Mouse (Mus musculus): ENCODE measurements around the gene Asic1. TPM values are rescaled to one million over a fixed set of nuclear protein-coding genes. Genes with fewer than 3 reads are reported as not detected.

Gene Asic1
- total RNA-seq (2014; rRNA removed) (not detected in 2 replicates), polyA plus RNA-seq (2012; rRNA removed) (0.16 TPM in 1 of 2 replicates, not detected in the other)

DNA sequence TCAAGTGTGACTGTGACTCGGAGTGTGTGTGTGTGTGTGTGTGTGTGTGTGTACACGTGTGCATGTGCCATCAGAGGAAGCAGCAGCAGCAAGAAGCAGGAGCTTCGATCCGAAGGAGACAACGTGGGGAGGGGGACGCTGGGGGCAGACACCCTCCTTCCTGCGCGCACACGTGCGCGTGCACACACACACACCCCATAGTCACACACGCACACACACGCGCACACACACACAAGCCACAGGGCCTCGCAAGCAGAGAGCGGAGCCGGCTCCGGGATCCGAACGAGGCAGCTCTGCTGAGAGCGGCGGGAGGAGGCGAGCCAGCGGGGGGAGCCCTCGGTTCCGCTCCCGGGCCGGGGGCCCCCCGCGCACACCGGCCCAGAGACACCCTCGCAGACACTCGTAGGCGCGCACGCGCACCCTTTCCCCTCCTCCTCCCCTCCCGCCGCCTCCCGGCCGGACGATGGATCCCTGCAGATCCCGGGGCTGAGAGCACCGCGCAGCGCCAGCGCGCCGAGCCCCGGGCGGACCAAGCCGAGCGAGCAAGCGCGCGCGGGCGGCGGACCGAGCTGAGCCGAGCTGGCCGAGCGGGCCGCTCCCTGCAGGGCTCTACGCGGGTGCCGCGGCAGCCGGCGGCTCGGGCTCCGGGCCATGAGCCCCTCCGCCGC, at the start of gene Asic1:
TSS of gene Asic1 (plus strand) at position 215 of the 668 bp plus-strand sequence.
- Histone ChIP-seq H3K9ac (ENCODE audit: low read depth, low read length) (no peak within 1 kb of the TSS), H3K4me1 (ENCODE audit: control insufficient read depth, insufficient read depth, low read length) (no peaks in the 10 kb centered on the region), H3K4me3 (ENCODE audit: insufficient read depth, low read depth, low read length) (peak within 1 kb of the TSS; percentile 25; the same call in 1 of the 2 replicates), H3K27ac (replicated peaks; ENCODE audit: insufficient read depth, low read depth, low read length) (no peak within 1 kb of the TSS), H3K27me3 (ENCODE audit: control insufficient read depth, insufficient read depth, low read length) (peaks cover 17% of the 10 kb centered on the region), H3K36me3 (ENCODE audit: control insufficient read depth, insufficient read depth, low read length) (no peaks in the 10 kb centered on the region), H3K79me2 (ENCODE audit: control insufficient read depth, insufficient read depth, low read length) (no peaks in the 10 kb centered on the region)
- 2% methylated on average over 65 of the region's 74 CpGs for WGBS
- no peak for DNase-seq (ENCODE audit: extremely low read depth, low read depth, low spot score)
- TF ChIP-seq POLR2A (IDR thresholded peaks at IDR 0.05; ENCODE audit: extremely low read depth, insufficient read depth, low read length) (no peak), CTCF (IDR thresholded peaks at IDR 0.05; ENCODE audit: low read depth, low read length) (no peak)

DNA sequence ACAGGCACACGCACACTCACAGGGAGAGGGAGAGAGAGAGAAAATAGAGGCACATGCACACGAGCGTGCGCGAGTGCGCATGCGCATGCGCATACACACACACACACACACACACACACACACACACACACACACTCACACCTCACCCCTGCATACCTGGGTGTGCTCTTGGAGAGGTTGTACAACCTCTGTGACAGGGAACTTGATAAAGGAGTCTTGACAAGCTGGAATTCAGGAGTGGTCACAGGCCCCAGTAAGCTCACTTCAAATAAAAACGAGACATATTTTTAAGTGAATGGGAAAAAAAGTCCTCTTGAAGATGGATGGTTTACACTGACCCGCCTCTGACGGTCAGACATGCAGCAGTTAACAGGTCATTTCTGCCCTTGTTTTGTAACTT, 48.1 kb upstream of the Asic1 start:
- Histone ChIP-seq H3K4me3 (ENCODE audit: insufficient read depth, low read depth, low read length) (no peak overlapping the region), H3K4me1 (ENCODE audit: control insufficient read depth, insufficient read depth, low read length) (no peaks in the 10 kb centered on the region), H3K36me3 (ENCODE audit: control insufficient read depth, insufficient read depth, low read length) (no peaks in the 10 kb centered on the region), H3K9ac (ENCODE audit: low read depth, low read length) (no peak overlapping the region), H3K27ac (replicated peaks; ENCODE audit: insufficient read depth, low read depth, low read length) (no peak overlapping the region), H3K79me2 (ENCODE audit: control insufficient read depth, insufficient read depth, low read length) (no peaks in the 10 kb centered on the region), H3K27me3 (ENCODE audit: control insufficient read depth, insufficient read depth, low read length) (no peaks in the 10 kb centered on the region)
- TF ChIP-seq POLR2A (IDR thresholded peaks at IDR 0.05; ENCODE audit: extremely low read depth, insufficient read depth, low read length) (no peak), CTCF (IDR thresholded peaks at IDR 0.05; ENCODE audit: low read depth, low read length) (no peak)
- DNase-seq (ENCODE audit: extremely low read depth, low read depth, low spot score): no peak
- 92% methylated on average over 11 of the region's 11 CpGs for WGBS

DNA sequence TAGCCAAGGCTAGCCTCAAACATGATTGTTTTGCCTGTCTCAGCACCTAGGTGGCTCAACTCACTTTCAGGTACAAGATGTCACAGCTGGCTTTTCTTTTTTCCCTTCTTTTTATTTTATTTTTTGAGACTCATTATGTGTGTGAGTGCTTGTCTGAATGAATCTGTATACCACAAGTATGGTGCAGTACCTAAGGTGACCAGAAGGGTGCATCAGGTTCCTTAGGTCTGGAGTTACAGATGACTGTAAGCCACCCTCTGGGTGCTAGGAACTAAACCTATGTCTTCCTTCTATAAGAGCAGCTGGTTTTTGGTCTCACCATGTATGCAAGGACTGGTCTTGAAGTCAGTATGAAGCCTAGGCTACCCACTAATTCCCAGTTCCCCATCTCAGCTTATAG, 38.5 kb upstream of the Asic1 start:
- no peaks in the 10 kb centered on the region for H3K27me3 ChIP-seq (ENCODE audit: control insufficient read depth, insufficient read depth, low read length)
- no peak overlapping the region for H3K9ac ChIP-seq (ENCODE audit: low read depth, low read length)
- no peaks in the 10 kb centered on the region for H3K36me3 ChIP-seq (ENCODE audit: control insufficient read depth, insufficient read depth, low read length)
- no peaks in the 10 kb centered on the region for H3K79me2 ChIP-seq (ENCODE audit: control insufficient read depth, insufficient read depth, low read length)
- H3K27ac ChIP-seq (replicated peaks; ENCODE audit: insufficient read depth, low read depth, low read length): no peak overlapping the region
- TF ChIP-seq POLR2A (IDR thresholded peaks at IDR 0.05; ENCODE audit: extremely low read depth, insufficient read depth, low read length) (no peak), CTCF (IDR thresholded peaks at IDR 0.05; ENCODE audit: low read depth, low read length) (no peak)
- no peak for DNase-seq (ENCODE audit: extremely low read depth, low read depth, low spot score)
- H3K4me3 ChIP-seq (ENCODE audit: insufficient read depth, low read depth, low read length): no peak overlapping the region
- no peaks in the 10 kb centered on the region for H3K4me1 ChIP-seq (ENCODE audit: control insufficient read depth, insufficient read depth, low read length)

DNA sequence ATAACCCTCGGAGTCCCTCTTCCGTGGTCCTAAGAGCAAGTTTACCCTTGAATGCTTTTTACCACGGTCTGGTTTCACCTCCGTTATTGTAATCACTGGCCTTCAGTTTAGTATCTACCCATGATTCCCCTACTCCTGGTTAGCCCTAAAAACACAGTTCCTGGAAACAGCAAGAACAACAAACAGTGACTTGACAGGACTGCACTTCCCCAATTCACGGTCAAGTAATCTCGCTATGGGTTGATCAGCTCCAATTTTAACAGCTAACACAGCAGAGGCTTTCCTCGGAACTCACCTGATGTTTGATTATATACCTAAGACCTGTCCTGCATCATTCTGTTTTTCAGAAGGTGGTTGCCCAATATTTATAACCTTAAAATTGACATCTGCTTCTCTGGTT, 35.5 kb upstream of the Asic1 start:
- WGBS: 90% methylated on average over 7 of the region's 7 CpGs
- TF ChIP-seq CTCF (IDR thresholded peaks at IDR 0.05; ENCODE audit: low read depth, low read length) (no peak), POLR2A (IDR thresholded peaks at IDR 0.05; ENCODE audit: extremely low read depth, insufficient read depth, low read length) (no peak)
- no peaks in the 10 kb centered on the region for H3K79me2 ChIP-seq (ENCODE audit: control insufficient read depth, insufficient read depth, low read length)
- H3K27ac ChIP-seq (replicated peaks; ENCODE audit: insufficient read depth, low read depth, low read length): no peak overlapping the region
- no peak for DNase-seq (ENCODE audit: extremely low read depth, low read depth, low spot score)
- H3K36me3 ChIP-seq (ENCODE audit: control insufficient read depth, insufficient read depth, low read length): no peaks in the 10 kb centered on the region
- H3K27me3 ChIP-seq (ENCODE audit: control insufficient read depth, insufficient read depth, low read length): no peaks in the 10 kb centered on the region
- no peak overlapping the region for H3K9ac ChIP-seq (ENCODE audit: low read depth, low read length)
- no peaks in the 10 kb centered on the region for H3K4me1 ChIP-seq (ENCODE audit: control insufficient read depth, insufficient read depth, low read length)
- H3K4me3 ChIP-seq (ENCODE audit: insufficient read depth, low read depth, low read length): no peak overlapping the region

DNA sequence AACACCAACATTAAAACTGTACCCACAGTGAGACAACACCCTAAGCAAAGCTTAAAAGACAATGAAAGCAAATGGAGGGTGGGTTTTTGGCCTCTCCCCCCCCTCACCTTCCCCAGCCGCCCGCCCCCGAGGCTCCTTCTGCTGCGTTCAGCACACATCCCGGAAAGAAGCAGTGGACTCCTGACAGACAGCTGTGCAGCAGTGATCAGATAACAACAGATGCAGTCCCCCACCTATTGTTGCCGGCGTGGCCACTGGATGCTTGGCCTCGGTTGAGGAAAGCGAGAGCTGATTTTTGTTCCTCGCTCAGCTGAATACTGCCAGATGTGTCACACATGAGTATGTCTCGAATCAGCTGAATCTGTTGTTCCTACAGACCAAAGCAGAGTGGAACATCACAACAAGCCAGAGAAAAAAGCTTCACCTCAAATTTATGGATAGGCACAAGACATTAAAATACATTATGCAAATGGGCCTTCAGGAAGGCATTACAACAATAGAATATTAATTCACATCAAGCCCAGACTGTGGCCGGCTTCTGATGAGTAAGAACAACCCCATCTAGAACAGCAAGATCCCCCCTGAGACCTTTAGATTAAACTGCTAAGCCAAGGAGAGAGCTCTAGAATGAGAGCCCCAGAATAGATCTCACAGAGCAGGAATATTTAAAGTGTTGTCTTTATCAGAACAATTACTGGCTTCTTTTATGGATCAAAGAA, 32.6 kb upstream of the Asic1 start:
- H3K79me2 ChIP-seq (ENCODE audit: control insufficient read depth, insufficient read depth, low read length): no peaks in the 10 kb centered on the region
- WGBS: 96% methylated on average over 12 of the region's 12 CpGs
- DNase-seq (ENCODE audit: extremely low read depth, low read depth, low spot score): no peak
- H3K27me3 ChIP-seq (ENCODE audit: control insufficient read depth, insufficient read depth, low read length): no peaks in the 10 kb centered on the region
- no peaks in the 10 kb centered on the region for H3K36me3 ChIP-seq (ENCODE audit: control insufficient read depth, insufficient read depth, low read length)
- H3K9ac ChIP-seq (ENCODE audit: low read depth, low read length): no peak overlapping the region
- no peak overlapping the region for H3K4me3 ChIP-seq (ENCODE audit: insufficient read depth, low read depth, low read length)
- H3K27ac ChIP-seq (replicated peaks; ENCODE audit: insufficient read depth, low read depth, low read length): no peak overlapping the region
- H3K4me1 ChIP-seq (ENCODE audit: control insufficient read depth, insufficient read depth, low read length): no peaks in the 10 kb centered on the region
- TF ChIP-seq CTCF (IDR thresholded peaks at IDR 0.05; ENCODE audit: low read depth, low read length) (no peak), POLR2A (IDR thresholded peaks at IDR 0.05; ENCODE audit: extremely low read depth, insufficient read depth, low read length) (no peak)

DNA sequence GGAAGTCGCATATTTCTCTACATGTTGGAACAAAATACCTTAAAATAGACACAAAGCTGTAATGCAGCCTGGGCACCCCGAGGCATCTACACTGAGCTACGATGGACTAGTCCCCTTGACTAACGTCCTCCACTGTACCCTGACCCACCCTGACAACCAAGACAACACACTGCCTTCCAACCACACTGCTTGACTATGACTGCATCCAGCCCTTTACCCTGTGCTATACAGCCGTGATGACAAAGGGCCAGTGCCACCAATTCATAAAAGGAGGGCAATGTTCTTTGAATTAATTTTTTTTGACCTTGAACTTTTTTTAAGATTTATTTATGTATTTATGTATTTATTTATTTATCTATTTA, 32.1 kb upstream of the Asic1 start:
- Histone ChIP-seq H3K4me3 (ENCODE audit: insufficient read depth, low read depth, low read length) (no peak overlapping the region), H3K27ac (replicated peaks; ENCODE audit: insufficient read depth, low read depth, low read length) (no peak overlapping the region), H3K27me3 (ENCODE audit: control insufficient read depth, insufficient read depth, low read length) (no peaks in the 10 kb centered on the region), H3K9ac (ENCODE audit: low read depth, low read length) (no peak overlapping the region), H3K36me3 (ENCODE audit: control insufficient read depth, insufficient read depth, low read length) (no peaks in the 10 kb centered on the region), H3K4me1 (ENCODE audit: control insufficient read depth, insufficient read depth, low read length) (no peaks in the 10 kb centered on the region), H3K79me2 (ENCODE audit: control insufficient read depth, insufficient read depth, low read length) (no peaks in the 10 kb centered on the region)
- DNase-seq (ENCODE audit: extremely low read depth, low read depth, low spot score): no peak
- 95% methylated on average over 5 of the region's 5 CpGs for WGBS
- no peak for TF ChIP-seq POLR2A (IDR thresholded peaks at IDR 0.05; ENCODE audit: extremely low read depth, insufficient read depth, low read length)

Data from liver, adult 2 months (tissue).